Mouse (Mus musculus) heart, postnatal 25 days (tissue): Measurements from ENCODE around the gene Spata31d1d. TPM values are rescaled to one million over a fixed set of nuclear protein-coding genes. Genes with fewer than 3 reads are reported as not detected.
A peak's percentile ranks its signal among the peaks of the same experiment; 100 is the strongest.
"Not testable (repeated sequence)": the region's sequence is repeated elsewhere in the genome, so short reads cannot be mapped to it uniquely, and the experiment has no call there.

Experiments
- DNase-seq: peaks from one replicate; pipeline ENCODE4 v3.0.0; 2022; ENCODE audit warnings: low spot score
- intact Hi-C: fragments of 180-260 bp; cut with DNase I; formaldehyde crosslinking; loops from one replicate; pipeline ENCODE4 v1.15.1; 2025
- total RNA-seq, 2 experiments: library from RNA; stranded (reverse); gene quantifications; 2 replicates each; pipeline ENCODE4 v1.2.3; 2021

Gene Spata31d1d
- not detected for total RNA-seq

GRCm38 (mm10) chr13:59731652-59732051, at the start of gene Spata31d1d:
Spata31d1d (minus strand) TSS chr13:59731752.
- intact Hi-C loops: loop anchor here (10.0 kb wide), 1 partner anchor 1097 kb away; no protein-coding TSS in a partner anchor
- DNase-seq: no peak

- intact Hi-C loops: loop anchor here (2.0 kb wide), 1 partner anchor 27 kb away; no protein-coding TSS in a partner anchor
- not testable (repeated sequence) for DNase-seq
Measured at GRCm38 (mm10) chr13:59779744-59780264, 48.3 kb upstream of the Spata31d1d start.

GRCm38 (mm10) chr13:59779213-59779612, 47.7 kb upstream of the Spata31d1d start:
- intact Hi-C loops: no loop called here
- no peak for DNase-seq

GRCm38 (mm10) chr13:59775168-59775567, 43.6 kb upstream of the Spata31d1d start:
- intact Hi-C loops: no loop called here

GRCm38 (mm10) chr13:59771257-59771656, 39.7 kb upstream of the Spata31d1d start:
- intact Hi-C loops: loop anchor here (5.0 kb wide), 1 partner anchor 51 kb away; the partner anchor contains the start of gene Tut7
- peak; percentile 57 for DNase-seq

More at GRCm38 (mm10) chr13:59775168-59775567, 43.6 kb upstream of the Spata31d1d start:
- DNase-seq: no peak

- intact Hi-C loops: loop anchor here (5.0 kb wide), 1 partner anchor 51 kb away; the partner anchor contains the start of gene Tut7
- DNase-seq: no peak
Measured at GRCm38 (mm10) chr13:59770847-59771246, 39.3 kb upstream of the Spata31d1d start.

- peak; percentile 81 for DNase-seq
- intact Hi-C loops: loop anchor here (5.0 kb wide), 1 partner anchor 52 kb away; the partner anchor contains the start of gene Tut7
Measured at GRCm38 (mm10) chr13:59770164-59770562, 38.6 kb upstream of the Spata31d1d start.

GRCm38 (mm10) chr13:59769296-59770163, 38.0 kb upstream of the Spata31d1d start, which contains the start of gene Isca1:
Isca1 (minus strand) TSS chr13:59769810.
- intact Hi-C loops: loop anchor here (5.0 kb wide), 1 partner anchor 53 kb away; the partner anchor contains the start of gene Tut7
- peak; percentile 98 for DNase-seq

GRCm38 (mm10) chr13:59768531-59768930, 37.0 kb upstream of the Spata31d1d start:
- intact Hi-C loops: no loop called here
- no peak for DNase-seq

GRCm38 (mm10) chr13:59766786-59767515, 35.4 kb upstream of the Spata31d1d start:
- no peak for DNase-seq
- intact Hi-C loops: no loop called here

GRCm38 (mm10) chr13:59762791-59763190, 31.2 kb upstream of the Spata31d1d start:
- no peak for DNase-seq
- intact Hi-C loops: no loop called here

GRCm38 (mm10) chr13:59756906-59757305, 25.4 kb upstream of the Spata31d1d start:
- intact Hi-C loops: no loop called here

GRCm38 (mm10) chr13:59750310-59750709, 18.8 kb upstream of the Spata31d1d start:
- intact Hi-C loops: no loop called here
- no peak for DNase-seq

More at GRCm38 (mm10) chr13:59756906-59757305, 25.4 kb upstream of the Spata31d1d start:
- no peak for DNase-seq

- intact Hi-C loops: no loop called here
- DNase-seq: no peak
Measured at GRCm38 (mm10) chr13:59746711-59747110, 15.2 kb upstream of the Spata31d1d start, which contains the start of gene 1700014D04Rik. 1700014D04Rik (minus strand) TSS chr13:59746752.

- no peak for DNase-seq
- intact Hi-C loops: no loop called here
Measured at GRCm38 (mm10) chr13:59746164-59746563, 14.6 kb upstream of the Spata31d1d start.

- intact Hi-C loops: no loop called here
- DNase-seq: no peak
Measured at GRCm38 (mm10) chr13:59745462-59745861, 13.9 kb upstream of the Spata31d1d start.

GRCm38 (mm10) chr13:59741697-59742096, 10.1 kb upstream of the Spata31d1d start:
- intact Hi-C loops: no loop called here
- DNase-seq: no peak

- peak; percentile 22 for DNase-seq
- intact Hi-C loops: no loop called here
Measured at GRCm38 (mm10) chr13:59741096-59741495, 9.5 kb upstream of the Spata31d1d start.

- no peak for DNase-seq
- intact Hi-C loops: loop anchor here (10.0 kb wide), 1 partner anchor 1105 kb away; no protein-coding TSS in a partner anchor
Measured at GRCm38 (mm10) chr13:59739397-59739796, 7.8 kb upstream of the Spata31d1d start.

- intact Hi-C loops: loop anchor here (10.0 kb wide), 1 partner anchor 1104 kb away; no protein-coding TSS in a partner anchor
- DNase-seq: no peak
Measured at GRCm38 (mm10) chr13:59738455-59738854, 6.9 kb upstream of the Spata31d1d start.
